Mouse (Mus musculus) heart, embryonic 16.5 days (tissue): Measurements from ENCODE around the gene Swsap1. TPM values are rescaled to one million over a fixed set of nuclear protein-coding genes. Genes with fewer than 3 reads are reported as not detected.

Experiments
- polyA plus RNA-seq: library from polyadenylated mRNA; unstranded; fragments of >200 nt; fragmentation: Nextera tagmentation; extraction: Ambion mirVana; gene quantifications from 2 replicates; pipeline ENCODE4 v1.2.1, GENCODE M21; 2015

Swsap1 gene
- polyA plus RNA-seq, 1 experiment from 2014 or later: 4.4 TPM

Other genes starting within 250 kb of the Swsap1 start
- 17.7 and 19.1 TPM in 2 replicates for gene Ldlr, start 232.3 kb upstream of the Swsap1 start, polyA plus RNA-seq
- 91.4 and 93.2 TPM in 2 replicates for gene Spc24, start 195.5 kb upstream of the Swsap1 start, polyA plus RNA-seq
- 16.6 and 21.8 TPM in 2 replicates for gene Kank2, start 157.0 kb upstream of the Swsap1 start, polyA plus RNA-seq
- 1.7 and 2.4 TPM in 2 replicates for gene Angptl8, start 120.2 kb upstream of the Swsap1 start, polyA plus RNA-seq
- 45.2 and 46.2 TPM in 2 replicates for gene Dock6, start 103.1 kb upstream of the Swsap1 start, polyA plus RNA-seq
- 10.8 and 11.4 TPM in 2 replicates for gene Rab3d, start 37.6 kb upstream of the Swsap1 start, polyA plus RNA-seq
- gene Ccdc159, start 28.3 kb upstream of the Swsap1 start, polyA plus RNA-seq: 2.3 and 2.7 TPM in 2 replicates
- 39.1 and 45.3 TPM in 2 replicates for gene Tmem205, start 28.2 kb upstream of the Swsap1 start, polyA plus RNA-seq
- gene Plppr2, start 18.7 kb upstream of the Swsap1 start, polyA plus RNA-seq: 3.2 and 4.3 TPM in 2 replicates
- gene Epor, start 7.8 kb downstream of the Swsap1 start, polyA plus RNA-seq: 3.6 TPM in 2 replicates
- gene Rgl3, start 33.7 kb downstream of the Swsap1 start, polyA plus RNA-seq: 2.6 and 3.0 TPM in 2 replicates
- 0.45 and 1.1 TPM in 2 replicates for gene Ccdc151, start 46.9 kb downstream of the Swsap1 start, polyA plus RNA-seq
- 72.7 and 76.8 TPM in 2 replicates for gene Prkcsh, start 47.1 kb downstream of the Swsap1 start, polyA plus RNA-seq
- 0.21 and 0.29 TPM in 2 replicates for gene Elavl3, start 96.3 kb downstream of the Swsap1 start, polyA plus RNA-seq
- gene Gm49318, start 115.5 kb downstream of the Swsap1 start, polyA plus RNA-seq: not detected in 2 replicates
- gene Zfp653, start 115.6 kb downstream of the Swsap1 start, polyA plus RNA-seq: 10.4 and 10.7 TPM in 2 replicates
- gene Ecsit, start 129.7 kb downstream of the Swsap1 start, polyA plus RNA-seq: 68.8 and 73.1 TPM in 2 replicates
- gene Cnn1, start 143.5 kb downstream of the Swsap1 start, polyA plus RNA-seq: 140 and 164 TPM in 2 replicates
- gene Elof1, start 161.4 kb downstream of the Swsap1 start, polyA plus RNA-seq: 111 and 117 TPM in 2 replicates
- gene Acp5, start 180.0 kb downstream of the Swsap1 start, polyA plus RNA-seq: 5.5 and 8.7 TPM in 2 replicates
- 49.0 and 49.8 TPM in 2 replicates for gene Pigyl, start 201.1 kb downstream of the Swsap1 start, polyA plus RNA-seq
- 0.22 and 0.26 TPM in 2 replicates for gene Zfp872, start 232.3 kb downstream of the Swsap1 start, polyA plus RNA-seq